Mouse (Mus musculus): ENCODE data around the gene Apex2.

DNA sequence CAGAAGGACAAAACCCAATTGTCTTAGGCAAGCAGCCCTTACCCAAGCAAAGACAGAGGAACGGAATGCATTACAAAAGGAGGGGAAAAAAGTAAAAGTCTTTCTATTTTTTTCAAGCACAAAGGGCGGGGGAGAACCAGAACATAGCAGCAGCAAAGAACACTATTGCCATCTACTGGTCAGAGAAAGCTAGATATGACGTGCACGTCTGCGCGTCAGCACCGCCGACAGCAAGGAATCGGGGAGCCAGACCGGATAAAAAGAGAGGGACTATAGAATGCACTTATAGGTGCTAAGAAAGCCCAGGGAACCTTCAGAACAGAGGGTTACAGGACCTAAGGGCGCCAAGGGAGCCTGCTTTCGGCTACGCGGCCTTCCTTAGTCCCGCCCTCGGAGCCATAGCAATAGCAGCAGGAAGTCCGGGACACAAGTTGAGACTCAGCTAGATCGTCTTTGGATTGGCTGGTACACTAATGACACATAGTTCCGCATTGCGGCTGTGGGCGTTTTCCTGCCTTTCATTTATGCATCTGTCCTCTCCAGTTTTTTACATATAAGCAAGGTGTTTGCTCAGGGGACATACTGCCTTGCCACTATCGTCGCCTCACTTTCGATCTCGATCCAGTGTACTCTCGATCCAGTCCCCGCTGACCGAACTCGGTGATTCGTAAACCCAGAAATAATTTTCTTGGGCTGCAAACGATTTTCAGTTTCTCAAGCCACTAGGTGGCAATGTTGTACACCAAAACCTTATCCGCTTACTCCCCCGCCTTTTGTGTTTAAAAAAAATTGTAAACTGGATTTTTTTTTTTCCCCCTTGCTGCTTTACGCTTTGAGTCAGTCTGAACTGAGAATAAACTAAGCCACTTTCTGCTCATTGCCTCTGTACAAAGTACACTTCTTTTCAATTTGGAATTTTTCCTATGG, 111.6 kb downstream of the Apex2 start:
- TF ChIP-seq CTCF (IDR thresholded peaks at IDR 0.05; ENCODE audit: control insufficient read depth, insufficient read depth, insufficient read length) (peak; percentile 33), MYOG (IDR thresholded peaks at IDR 0.05; ENCODE audit: control insufficient read depth, extremely low read depth, insufficient read length) (no peak), CEBPB (IDR thresholded peaks at IDR 0.05; ENCODE audit: low read depth) (peak; percentile 26)

Data from C2C12 (cell line).